Mouse (Mus musculus) midbrain, embryonic 12.5 days (tissue): ENCODE data around the gene Arnt. TPM values are rescaled to one million over a fixed set of nuclear protein-coding genes. Genes with fewer than 3 reads are reported as not detected.
"Not testable (repeated sequence)": the region's sequence is repeated elsewhere in the genome, so short reads cannot be mapped to it uniquely, and the experiment has no call there.

Experiments used
- ATAC-seq: fragments of 200-750 bp; cut with Nextera tagmentation; 2 replicates; pipeline ENCODE4 v1.8.0; 2017; ENCODE audit warnings: low read depth, moderate TSS enrichment, moderate library complexity; ENCODE audit not compliant: low FRiP score
- H3K27ac ChIP-seq: fragments of 300-500 bp; sonication (generic); replicated peaks from 2 replicates; pipeline ENCODE4 v1.5.1; 2016; ENCODE audit warnings: mild to moderate bottlenecking
- H3K27me3 ChIP-seq: fragments of 300-500 bp; sonication (generic); 2 replicates; pipeline ENCODE4 v1.6.1; 2016; ENCODE audit warnings: mild to moderate bottlenecking
- H3K36me3 ChIP-seq: fragments of 300-500 bp; sonication (generic); 2 replicates; pipeline ENCODE4 v1.6.1; 2016
- H3K4me1 ChIP-seq: fragments of 300-500 bp; sonication (generic); 2 replicates; pipeline ENCODE4 v1.6.1; 2016
- H3K4me2 ChIP-seq: fragments of 300-500 bp; sonication (generic); replicated peaks from 2 replicates; pipeline ENCODE4 v1.6.1; 2016; ENCODE audit warnings: mild to moderate bottlenecking, moderate library complexity
- H3K4me3 ChIP-seq: fragments of 300-500 bp; sonication (generic); 2 replicates; pipeline ENCODE4 v1.5.1; 2016; ENCODE audit warnings: mild to moderate bottlenecking
- H3K9ac ChIP-seq: fragments of 300-500 bp; sonication (generic); replicated peaks from 2 replicates; pipeline ENCODE4 v1.6.1; 2016; ENCODE audit warnings: mild to moderate bottlenecking, moderate library complexity
- H3K9me3 ChIP-seq: fragments of 300-500 bp; sonication (generic); 2 replicates; pipeline ENCODE4 v1.6.1; 2016; ENCODE audit warnings: mild to moderate bottlenecking
- WGBS: fragments of 180-500 bp; shearing (Covaris S2); methylation state at CpG from one replicate; pipeline ENCODE4 v1.1.7; 2016; 5-methylcytosine and 5-hydroxymethylcytosine counted together
- polyA plus RNA-seq: library from polyadenylated mRNA; unstranded; fragments of >200 nt; fragmentation: Nextera tagmentation; extraction: Ambion mirVana; gene quantifications from 2 replicates; pipeline ENCODE4 v1.2.1, GENCODE M21; 2016

The Arnt gene
- polyA plus RNA-seq, 1 experiment from 2014 or later: 32.9 TPM

DNA sequence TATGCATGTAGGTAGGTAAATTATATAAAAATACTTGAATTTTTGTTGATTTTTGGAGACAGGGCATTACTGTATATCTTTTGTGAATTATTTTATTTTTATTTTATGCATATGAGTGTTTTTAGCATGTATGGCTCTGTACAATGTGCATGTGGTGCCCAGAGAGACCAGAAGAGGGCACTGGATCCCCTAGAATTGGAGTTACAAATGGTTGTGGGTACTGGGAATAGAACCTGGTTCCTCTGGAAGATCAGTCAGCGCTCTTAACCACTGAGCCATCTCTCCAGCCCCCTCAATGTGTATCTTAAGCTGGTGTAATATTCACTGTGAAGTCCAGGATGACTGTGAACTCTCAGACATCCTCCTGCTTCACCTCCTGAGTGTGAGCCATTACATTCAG is 100.7 kb downstream of the Arnt start:
- no peak for ATAC-seq
- WGBS: 96% methylated on average over 1 of the region's 1 CpGs
- H3K36me3 ChIP-seq: no peaks in the 10 kb centered on the region

DNA sequence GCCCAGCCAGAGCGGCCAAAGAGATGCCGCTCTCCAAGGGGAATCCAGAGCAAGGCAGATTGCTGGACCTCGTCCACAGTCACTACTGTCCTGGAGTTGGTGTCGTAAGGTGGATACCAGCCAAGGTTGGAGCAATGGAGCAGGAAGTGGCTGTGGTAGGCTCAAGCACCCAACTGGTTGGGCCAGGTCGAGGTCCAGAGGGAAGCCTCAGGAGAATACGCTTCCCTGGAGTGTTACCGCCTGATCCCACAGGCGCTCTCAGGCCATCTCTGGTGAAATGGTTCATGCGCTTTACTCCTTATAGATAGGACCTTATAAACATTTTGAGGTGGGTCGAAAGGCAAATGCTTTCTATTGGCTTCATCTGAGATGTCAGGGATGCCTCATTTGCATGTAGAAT is 104.7 kb downstream of the Arnt start:
- no peak overlapping the region for H3K27ac ChIP-seq
- no peaks in the 10 kb centered on the region for H3K9me3 ChIP-seq
- no peaks in the 10 kb centered on the region for H3K27me3 ChIP-seq
- no peak for ATAC-seq
- no peak overlapping the region for H3K4me2 ChIP-seq
- H3K9ac ChIP-seq: no peak overlapping the region
- no peaks in the 10 kb centered on the region for H3K4me1 ChIP-seq
- no peaks in the 10 kb centered on the region for H3K36me3 ChIP-seq
- 88% methylated on average over 10 of the region's 10 CpGs for WGBS
- H3K4me3 ChIP-seq: no peak overlapping the region

More for the DNA sequence above, 100.7 kb downstream of the Arnt start:
- H3K27ac ChIP-seq: no peak overlapping the region
- no peaks in the 10 kb centered on the region for H3K27me3 ChIP-seq
- H3K4me3 ChIP-seq: no peak overlapping the region
- no peaks in the 10 kb centered on the region for H3K4me1 ChIP-seq
- H3K9ac ChIP-seq: no peak overlapping the region
- no peak overlapping the region for H3K4me2 ChIP-seq
- H3K9me3 ChIP-seq: no peaks in the 10 kb centered on the region

DNA sequence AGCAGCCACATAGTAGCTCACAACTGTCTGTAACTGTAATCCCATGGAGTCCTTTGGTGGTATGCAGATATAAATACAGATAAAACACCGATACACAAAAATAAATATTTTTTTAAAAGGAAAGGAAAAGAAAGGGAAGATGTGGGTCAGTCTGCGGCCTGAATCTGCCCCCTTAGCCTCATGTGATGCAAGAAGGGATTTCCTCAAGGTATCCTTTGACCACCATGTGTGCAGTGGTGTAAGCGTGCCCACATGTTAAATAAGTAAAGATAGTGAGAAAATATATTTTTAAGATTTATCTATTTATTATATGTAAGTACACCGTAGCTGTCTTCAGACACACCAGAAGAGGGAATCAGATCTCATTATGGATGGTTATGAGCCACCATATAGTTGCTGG is 105.6 kb downstream of the Arnt start:
- WGBS: 97% methylated on average over 4 of the region's 4 CpGs
- Histone ChIP-seq H3K27ac (no peak overlapping the region), H3K4me3 (no peak overlapping the region), H3K27me3 (no peaks in the 10 kb centered on the region), H3K9ac (no peak overlapping the region), H3K4me2 (no peak overlapping the region), H3K9me3 (no peaks in the 10 kb centered on the region), H3K36me3 (no peaks in the 10 kb centered on the region), H3K4me1 (no peaks in the 10 kb centered on the region)
- no peak for ATAC-seq

DNA sequence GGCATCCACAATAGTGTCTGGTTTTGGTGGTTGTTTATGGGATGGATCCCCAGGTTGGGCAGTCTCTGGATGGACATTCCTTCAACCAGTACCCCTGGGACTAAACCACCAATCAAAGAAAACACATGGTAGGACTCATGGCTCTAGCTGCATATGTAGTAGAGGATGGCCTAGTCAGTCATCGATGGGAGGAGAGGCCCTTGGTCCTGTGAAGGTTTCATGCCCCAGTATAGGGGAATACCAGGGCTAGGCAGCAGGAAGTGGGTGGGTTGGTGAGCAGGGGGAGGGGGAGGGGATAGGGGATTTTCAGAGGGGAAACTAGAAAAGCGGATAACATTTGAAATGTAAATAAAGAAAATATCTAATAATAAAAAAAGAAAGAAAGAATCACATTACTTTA is 107.0 kb downstream of the Arnt start:
- not testable (repeated sequence) for H3K27ac ChIP-seq, ATAC-seq, H3K4me1 ChIP-seq, H3K9ac ChIP-seq, H3K4me3 ChIP-seq, H3K36me3 ChIP-seq, H3K4me2 ChIP-seq, H3K9me3 ChIP-seq, H3K27me3 ChIP-seq
- WGBS: 89% methylated on average over 2 of the region's 2 CpGs

DNA sequence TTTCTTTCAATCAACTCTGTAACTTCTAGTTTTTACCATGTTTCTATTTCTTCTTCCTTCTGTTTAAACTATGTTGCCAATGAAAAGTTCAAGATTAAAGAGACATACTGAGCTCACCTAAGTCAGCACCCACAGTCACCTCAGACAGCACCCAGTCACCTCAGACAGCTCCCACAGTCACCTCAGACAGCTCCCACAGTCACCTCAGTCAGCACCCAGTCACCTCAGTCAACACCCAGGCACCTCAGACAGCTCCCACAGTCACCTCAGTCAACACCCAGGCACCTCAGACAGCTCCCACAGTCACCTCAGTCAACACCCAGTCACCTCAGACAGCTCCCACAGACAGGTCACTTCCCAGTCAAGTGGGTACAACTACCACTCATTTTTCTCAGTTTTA is 108.0 kb downstream of the Arnt start:
- Histone ChIP-seq H3K4me3 (no peak overlapping the region), H3K9me3 (no peaks in the 10 kb centered on the region), H3K36me3 (no peaks in the 10 kb centered on the region), H3K27me3 (no peaks in the 10 kb centered on the region), H3K4me1 (no peaks in the 10 kb centered on the region), H3K9ac (no peak overlapping the region), H3K4me2 (no peak overlapping the region), H3K27ac (no peak overlapping the region)
- no peak for ATAC-seq

DNA sequence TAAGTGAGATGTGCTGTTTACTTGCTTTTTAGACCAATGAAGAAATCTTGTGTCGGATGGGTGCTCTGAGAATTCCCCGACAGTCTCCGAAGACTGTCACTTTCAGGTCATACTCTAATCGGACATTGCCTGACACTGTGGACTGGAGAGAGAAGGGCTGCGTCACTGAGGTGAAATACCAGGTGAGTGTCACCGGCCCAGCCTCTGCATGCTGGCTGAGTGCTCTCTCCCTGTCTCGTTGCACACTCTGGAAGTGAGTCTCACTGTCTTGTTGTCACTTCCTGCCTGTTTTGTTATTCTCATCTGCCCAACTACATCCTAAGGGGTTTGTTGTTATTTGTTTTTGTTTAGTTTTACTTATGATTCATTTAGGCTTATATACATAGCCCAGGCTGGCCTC is 108.8 kb downstream of the Arnt start:
- H3K4me3 ChIP-seq: no peak overlapping the region
- no peaks in the 10 kb centered on the region for H3K36me3 ChIP-seq
- no peak overlapping the region for H3K4me2 ChIP-seq
- H3K9me3 ChIP-seq: no peaks in the 10 kb centered on the region
- no peak for ATAC-seq
- H3K27me3 ChIP-seq: no peaks in the 10 kb centered on the region
- H3K27ac ChIP-seq: no peak overlapping the region
- no peak overlapping the region for H3K9ac ChIP-seq
- 76% methylated on average over 7 of the region's 7 CpGs for WGBS
- no peaks in the 10 kb centered on the region for H3K4me1 ChIP-seq

Other genes with a start within 250 kb of the Arnt start
- 11.0 and 11.6 TPM in 2 replicates for gene Gabpb2, start 216.5 kb upstream of the Arnt start, polyA plus RNA-seq
- gene Cdc42se1, start 205.7 kb upstream of the Arnt start, polyA plus RNA-seq: 91.0 and 93.9 TPM in 2 replicates
- gene Mllt11, start 202.2 kb upstream of the Arnt start, polyA plus RNA-seq: 101 and 106 TPM in 2 replicates
- gene Gm128, start 192.8 kb upstream of the Arnt start, polyA plus RNA-seq: 0.26 TPM in 1 of 2 replicates, not detected in the other
- 0.33 and 0.38 TPM in 2 replicates for gene Bnipl, start 183.2 kb upstream of the Arnt start, polyA plus RNA-seq
- 46.6 and 47.6 TPM in 2 replicates for gene Mindy1, start 153.0 kb upstream of the Arnt start, polyA plus RNA-seq
- 33.1 and 35.7 TPM in 2 replicates for gene Prune1, start 152.3 kb upstream of the Arnt start, polyA plus RNA-seq
- gene Anxa9, start 127.2 kb upstream of the Arnt start, polyA plus RNA-seq: 1.0 and 1.1 TPM in 2 replicates
- gene Cers2, start 119.6 kb upstream of the Arnt start, polyA plus RNA-seq: 101 and 109 TPM in 2 replicates
- 60.2 and 62.3 TPM in 2 replicates for gene Setdb1, start 77.2 kb upstream of the Arnt start, polyA plus RNA-seq
- not detected in 2 replicates for gene 4930558C23Rik, start 31.5 kb upstream of the Arnt start, polyA plus RNA-seq
- 8.7 and 13.7 TPM in 2 replicates for gene Ctsk, start 64.9 kb downstream of the Arnt start, polyA plus RNA-seq
- gene Ctss, start 92.4 kb downstream of the Arnt start, polyA plus RNA-seq: 10.0 and 10.1 TPM in 2 replicates
- not detected in 2 replicates for gene Hormad1, start 125.3 kb downstream of the Arnt start, polyA plus RNA-seq
- gene Golph3l, start 154.5 kb downstream of the Arnt start, polyA plus RNA-seq: 37.8 and 38.6 TPM in 2 replicates
- 100 and 106 TPM in 2 replicates for gene Ensa, start 190.6 kb downstream of the Arnt start, polyA plus RNA-seq
- 74.3 and 88.9 TPM in 2 replicates for gene Mcl1, start 224.4 kb downstream of the Arnt start, polyA plus RNA-seq